In genomic region chr5:68012618-68013017, GRCm38 (mm10) we compare ENCODE assay signal across 8 mouse cellular contexts. TPM values are rescaled to one million over a fixed set of nuclear protein-coding genes. Genes with fewer than 3 reads are reported as not detected.
DNase-seq lines count a peak whose midpoint lies in the region; ATAC-seq and TF ChIP-seq lines count a peak whose summit lies in the region.
"Had no signal": no experiment of that assay in that cellular context is flagged by ENCODE, and none has a peak within 500 bp of the region (broad histone marks: within the 10 kb centered on the region; RNA-seq: fewer than 3 reads in every experiment).

No protein-coding gene starts in this region.

- DNase-seq in ZHBTc4 (ENCODE audit: low read depth, low spot score) = peak; percentile 76
- peak; percentile 69 for DNase-seq in cerebellum, adult 9-11 months
- DNase-seq in frontal cortex, postnatal 25 days (ENCODE audit: low spot score in 2 of 2) = peak; percentile 76 to 94
- DNase-seq in induced T-regulatory cell, adult 2 months (ENCODE audit: low read depth) = peak; percentile 74
- DNase-seq in left cerebral cortex, adult 8-10 months (ENCODE audit: low spot score in 2 of 2) = peak; percentile 55 to 87
- DNase-seq in midbrain, embryonic 11.5 days (ENCODE audit: low spot score, missing footprints) = peak; percentile 97

- peak; percentile 54 for ATAC-seq in midbrain, embryonic 11.5 days (ENCODE audit: low FRiP score)

- no peak overlapping the region for H3K4me2 ChIP-seq in midbrain, embryonic 11.5 days
- H3K4me2 ChIP-seq: stomach, embryonic 15.5 days had no signal

- no peak overlapping the region for H3K27ac ChIP-seq in midbrain, embryonic 11.5 days (ENCODE audit: low read depth, low read length)
- peak overlapping the region; percentile 33; the same call in 1 of the 2 replicates for H3K27ac ChIP-seq in small intestine, adult 2 months (ENCODE audit: insufficient read depth, low read depth, low read length)
- H3K27ac ChIP-seq: stomach, embryonic 15.5 days had no signal

- H3K9me3 ChIP-seq in midbrain, embryonic 11.5 days (ENCODE audit: control insufficient read depth, low read length) = no peaks in the 10 kb centered on the region
- H3K9me3 ChIP-seq: stomach, embryonic 15.5 days had no signal

- H3K4me1 ChIP-seq in midbrain, embryonic 11.5 days (ENCODE audit: control insufficient read depth, insufficient read depth, low read length) = no peaks in the 10 kb centered on the region
- H3K4me1 ChIP-seq in small intestine, adult 2 months (ENCODE audit: control insufficient read depth, insufficient read depth, insufficient read length, low read length) = no peaks in the 10 kb centered on the region; the same call in 1 of the 2 replicates
- H3K4me1 ChIP-seq: stomach, embryonic 15.5 days had no signal

- WGBS in midbrain, embryonic 11.5 days = 19% methylated on average over 4 of the region's 4 CpGs
- WGBS in small intestine, adult 2 months = 6% methylated on average over 4 of the region's 4 CpGs

- no peak overlapping the region for H3K4me3 ChIP-seq in midbrain, embryonic 11.5 days (ENCODE audit: low read depth, low read length)
- H3K4me3 ChIP-seq in small intestine, adult 2 months (ENCODE audit: low read depth, low read length) = no peak overlapping the region
- H3K4me3 ChIP-seq: stomach, embryonic 15.5 days had no signal

- TF ChIP-seq CTCF in small intestine, adult 2 months (IDR thresholded peaks at IDR 0.05; ENCODE audit: extremely low read depth, insufficient read length, insufficient replicate concordance, low read depth, low read length) = peak; percentile 94; the same call in 1 of the 2 replicates

- TF ChIP-seq POLR2A in small intestine, adult 2 months (IDR thresholded peaks at IDR 0.05; ENCODE audit: low read depth, low read length) = no peak

- H3K27me3 ChIP-seq in midbrain, embryonic 11.5 days (ENCODE audit: control insufficient read depth, insufficient read depth, low read length) = no peaks in the 10 kb centered on the region
- no peaks in the 10 kb centered on the region for H3K27me3 ChIP-seq in small intestine, adult 2 months (ENCODE audit: control insufficient read depth, insufficient read depth, low read length)
- H3K27me3 ChIP-seq: stomach, embryonic 15.5 days had no signal

- H3K36me3 ChIP-seq in midbrain, embryonic 11.5 days (ENCODE audit: control insufficient read depth, insufficient read depth, low read length) = no peaks in the 10 kb centered on the region
- H3K36me3 ChIP-seq in small intestine, adult 2 months (ENCODE audit: control insufficient read depth, insufficient read depth, low read length) = no peaks in the 10 kb centered on the region
- H3K36me3 ChIP-seq: stomach, embryonic 15.5 days had no signal

- H3K9ac ChIP-seq in midbrain, embryonic 11.5 days (ENCODE audit: low read length) = no peak overlapping the region
- H3K9ac ChIP-seq: stomach, embryonic 15.5 days had no signal

RNA-seq across cellular contexts. Expression of gene Grxcr1, which starts 19.0 kb away (rescaled TPM):
- not detected for total RNA-seq in left cerebral cortex, adult 8-10 months (2022)
- polyA plus RNA-seq in midbrain, embryonic 11.5 days (2014; fragmentation: Nextera tagmentation; extraction: Ambion mirVana) = not detected in 2 replicates
- not detected in 2 replicates for polyA plus RNA-seq in small intestine, adult 2 months (2012; rRNA removed)
- polyA plus RNA-seq: stomach, embryonic 15.5 days had no signal
